Mouse (Mus musculus): ENCODE results near the gene Adamts8. TPM values are rescaled to one million over a fixed set of nuclear protein-coding genes. Genes with fewer than 3 reads are reported as not detected.

Adamts8 gene
- polyA plus RNA-seq, 1 experiment from 2014 or later, result 0.57 TPM

DNA sequence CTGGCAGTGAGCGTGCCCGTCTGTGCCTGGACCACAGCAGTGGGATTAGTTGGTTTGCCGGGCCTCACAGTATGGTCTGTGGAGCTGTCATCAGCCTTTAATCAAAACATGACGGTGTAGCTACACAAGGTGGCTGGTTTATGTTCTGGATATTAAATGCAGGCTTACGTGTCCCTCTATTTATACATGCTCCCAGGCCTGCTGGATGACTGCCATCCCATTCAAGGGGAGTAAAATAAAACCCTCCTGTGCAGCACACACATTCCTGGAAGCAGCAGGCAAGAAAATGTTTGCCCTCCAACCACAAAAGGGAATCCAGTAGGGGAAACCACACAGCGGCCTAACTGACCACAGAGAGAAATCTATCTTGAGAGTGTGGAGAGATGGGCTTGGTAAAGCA lies 43.4 kb downstream of the Adamts8 start:
- H3K9me3 ChIP-seq (ENCODE audit: control insufficient read depth, low read length), result no peaks in the 10 kb centered on the region
- no peak overlapping the region for H3K27ac ChIP-seq (ENCODE audit: low read depth, low read length)
- no peak for DNase-seq (ENCODE audit: low spot score, missing footprints)
- no peaks in the 10 kb centered on the region for H3K27me3 ChIP-seq (ENCODE audit: control insufficient read depth, insufficient read depth, low read length)
- no peak overlapping the region for H3K4me2 ChIP-seq
- H3K9ac ChIP-seq (ENCODE audit: low read length), result no peak overlapping the region
- H3K4me3 ChIP-seq (ENCODE audit: low read depth, low read length), result no peak overlapping the region
- no peaks in the 10 kb centered on the region for H3K36me3 ChIP-seq (ENCODE audit: control insufficient read depth, insufficient read depth, low read length)
- 83% methylated on average over 6 of the region's 6 CpGs for WGBS
- H3K4me1 ChIP-seq (ENCODE audit: control insufficient read depth, insufficient read depth, low read length), result no peaks in the 10 kb centered on the region
- ATAC-seq (ENCODE audit: low FRiP score), result no peak

DNA sequence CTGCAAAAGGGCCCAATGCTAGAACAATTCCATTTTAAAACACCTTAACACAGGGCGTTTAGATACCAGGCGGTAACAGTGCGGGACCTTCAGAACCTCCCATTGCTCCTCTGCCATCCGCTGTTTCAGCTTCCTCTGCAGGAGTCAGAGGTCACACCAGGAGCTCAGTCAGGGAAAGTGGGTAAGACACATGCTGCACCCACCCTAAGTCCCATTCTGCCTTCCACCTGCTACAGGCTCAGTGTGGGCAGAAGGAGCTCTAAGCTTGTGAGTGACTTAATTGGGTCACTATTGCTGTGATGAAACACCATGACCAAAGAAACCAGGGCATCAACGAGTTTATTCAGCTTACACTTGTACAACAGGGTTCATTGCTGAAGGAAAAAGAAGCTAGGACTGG lies 50.7 kb downstream of the Adamts8 start:
- Histone ChIP-seq H3K4me2 (no peak overlapping the region), H3K27me3 (ENCODE audit: control insufficient read depth, insufficient read depth, low read length) (no peaks in the 10 kb centered on the region), H3K4me1 (ENCODE audit: control insufficient read depth, insufficient read depth, low read length) (no peaks in the 10 kb centered on the region), H3K9me3 (ENCODE audit: control insufficient read depth, low read length) (no peaks in the 10 kb centered on the region), H3K9ac (ENCODE audit: low read length) (no peak overlapping the region), H3K27ac (ENCODE audit: low read depth, low read length) (no peak overlapping the region), H3K4me3 (ENCODE audit: low read depth, low read length) (no peak overlapping the region), H3K36me3 (ENCODE audit: control insufficient read depth, insufficient read depth, low read length) (no peaks in the 10 kb centered on the region)
- DNase-seq (ENCODE audit: low spot score, missing footprints) (no peak), ATAC-seq (ENCODE audit: low FRiP score) (no peak)
- 83% methylated on average over 5 of the region's 5 CpGs for WGBS

DNA sequence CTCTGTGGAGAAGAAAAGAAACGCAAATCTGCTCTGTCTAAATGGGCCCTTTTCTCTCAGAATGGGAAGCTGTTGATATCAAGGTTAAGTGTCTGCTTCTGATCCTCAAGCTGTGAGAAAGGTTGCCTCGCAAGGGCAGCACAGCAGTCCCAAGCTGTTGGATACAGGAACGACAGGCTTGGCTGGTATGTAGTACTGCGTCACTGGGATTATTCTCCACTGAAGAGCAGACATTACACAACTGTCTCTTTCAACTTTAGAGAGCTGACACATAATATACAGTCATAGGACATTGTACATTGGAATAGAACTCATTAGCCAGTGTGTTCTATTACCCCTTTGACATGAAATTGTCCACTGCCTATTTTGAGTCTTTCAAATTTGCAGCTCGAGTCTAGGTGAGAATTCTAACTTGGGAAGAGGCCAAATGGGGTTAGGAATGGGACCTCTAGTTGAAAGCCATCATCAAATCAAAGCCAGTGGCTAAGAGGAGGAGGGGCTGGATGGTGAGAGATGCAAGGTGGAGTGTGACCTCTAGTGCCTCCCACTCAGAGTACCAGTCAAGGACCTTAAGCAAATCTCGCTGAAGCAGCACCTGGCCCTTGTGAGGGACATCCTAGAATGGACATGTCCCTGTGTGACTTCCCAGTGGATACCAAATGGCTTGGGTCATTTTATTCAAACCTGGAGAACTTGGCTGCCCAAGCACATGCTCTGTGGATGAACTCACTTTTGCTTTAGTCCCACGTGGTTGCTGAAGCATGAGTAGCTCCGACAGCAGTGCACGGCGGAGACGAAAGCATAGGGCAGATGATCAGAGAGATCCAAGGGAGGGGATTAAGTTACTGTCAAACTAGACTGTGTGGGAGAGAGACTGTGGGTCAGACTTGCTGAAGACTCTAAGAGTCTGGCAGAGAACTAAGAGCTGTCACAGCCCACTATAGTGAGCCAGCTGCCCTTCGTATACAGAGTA lies 54.5 kb downstream of the Adamts8 start:
- Histone ChIP-seq H3K27me3 (ENCODE audit: control insufficient read depth, insufficient read depth, low read length) (no peaks in the 10 kb centered on the region), H3K27ac (ENCODE audit: low read depth, low read length) (no peak overlapping the region), H3K4me1 (ENCODE audit: control insufficient read depth, insufficient read depth, low read length) (no peaks in the 10 kb centered on the region), H3K9ac (ENCODE audit: low read length) (no peak overlapping the region), H3K36me3 (ENCODE audit: control insufficient read depth, insufficient read depth, low read length) (no peaks in the 10 kb centered on the region), H3K4me2 (no peak overlapping the region), H3K4me3 (ENCODE audit: low read depth, low read length) (no peak overlapping the region), H3K9me3 (ENCODE audit: control insufficient read depth, low read length) (no peaks in the 10 kb centered on the region)
- no peak for ATAC-seq (ENCODE audit: low FRiP score)
- DNase-seq (ENCODE audit: low spot score, missing footprints), result no peak
- 83% methylated on average over 12 of the region's 12 CpGs for WGBS

DNA sequence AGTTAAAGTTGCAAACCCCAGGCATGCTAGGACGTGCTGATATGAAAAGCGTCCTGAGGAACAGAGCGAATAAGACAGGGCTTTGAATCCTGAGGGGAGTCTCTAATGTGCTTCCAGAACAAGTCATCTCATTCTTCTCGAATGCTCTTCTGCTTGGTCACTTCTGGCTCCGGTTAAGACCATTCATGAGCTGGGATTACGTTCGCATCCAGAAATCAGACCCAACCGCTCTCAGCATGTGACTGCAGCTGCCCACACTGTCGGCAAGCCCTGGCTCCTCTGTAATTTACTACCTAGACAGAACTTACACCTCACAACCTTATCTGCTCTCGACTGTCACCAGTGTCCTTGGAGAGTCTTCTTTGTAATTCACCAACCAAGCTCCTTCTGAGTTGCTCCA lies 58.3 kb downstream of the Adamts8 start:
- Histone ChIP-seq H3K27ac (ENCODE audit: low read depth, low read length) (no peak overlapping the region), H3K9ac (ENCODE audit: low read length) (no peak overlapping the region), H3K4me1 (ENCODE audit: control insufficient read depth, insufficient read depth, low read length) (no peaks in the 10 kb centered on the region), H3K4me3 (ENCODE audit: low read depth, low read length) (no peak overlapping the region), H3K36me3 (ENCODE audit: control insufficient read depth, insufficient read depth, low read length) (no peaks in the 10 kb centered on the region), H3K27me3 (ENCODE audit: control insufficient read depth, insufficient read depth, low read length) (no peaks in the 10 kb centered on the region), H3K9me3 (ENCODE audit: control insufficient read depth, low read length) (no peaks in the 10 kb centered on the region), H3K4me2 (no peak overlapping the region)
- DNase-seq (ENCODE audit: low spot score, missing footprints) (no peak), ATAC-seq (ENCODE audit: low FRiP score) (no peak)
- WGBS, result 79% methylated on average over 10 of the region's 10 CpGs

DNA sequence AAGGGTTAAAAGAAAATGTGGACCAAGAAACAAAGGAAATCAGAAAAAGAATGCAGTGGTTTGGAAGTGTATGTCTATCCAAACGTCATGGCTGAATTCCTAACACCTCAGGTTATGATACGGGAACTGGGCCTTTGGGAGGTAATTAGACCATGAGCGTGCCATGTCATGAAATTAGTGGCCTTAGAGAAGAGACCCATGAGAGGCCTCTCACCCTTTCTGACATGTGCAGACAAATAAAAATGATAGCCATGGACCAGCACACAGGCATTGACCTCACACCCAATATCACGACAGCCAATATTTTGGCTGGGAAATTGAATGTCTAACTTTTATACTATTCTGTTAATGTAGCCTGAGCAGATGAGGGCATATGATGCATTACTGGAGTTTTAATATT lies 60.2 kb downstream of the Adamts8 start:
- DNase-seq (ENCODE audit: low spot score, missing footprints) (no peak), ATAC-seq (ENCODE audit: low FRiP score) (no peak)
- no peaks in the 10 kb centered on the region for H3K36me3 ChIP-seq (ENCODE audit: control insufficient read depth, insufficient read depth, low read length)
- 85% methylated on average over 4 of the region's 4 CpGs for WGBS
- no peak overlapping the region for H3K4me3 ChIP-seq (ENCODE audit: low read depth, low read length)
- no peak overlapping the region for H3K4me2 ChIP-seq
- H3K27me3 ChIP-seq (ENCODE audit: control insufficient read depth, insufficient read depth, low read length), result no peaks in the 10 kb centered on the region
- no peak overlapping the region for H3K9ac ChIP-seq (ENCODE audit: low read length)
- no peak overlapping the region for H3K27ac ChIP-seq (ENCODE audit: low read depth, low read length)
- no peaks in the 10 kb centered on the region for H3K4me1 ChIP-seq (ENCODE audit: control insufficient read depth, insufficient read depth, low read length)
- H3K9me3 ChIP-seq (ENCODE audit: control insufficient read depth, low read length), result no peaks in the 10 kb centered on the region

DNA sequence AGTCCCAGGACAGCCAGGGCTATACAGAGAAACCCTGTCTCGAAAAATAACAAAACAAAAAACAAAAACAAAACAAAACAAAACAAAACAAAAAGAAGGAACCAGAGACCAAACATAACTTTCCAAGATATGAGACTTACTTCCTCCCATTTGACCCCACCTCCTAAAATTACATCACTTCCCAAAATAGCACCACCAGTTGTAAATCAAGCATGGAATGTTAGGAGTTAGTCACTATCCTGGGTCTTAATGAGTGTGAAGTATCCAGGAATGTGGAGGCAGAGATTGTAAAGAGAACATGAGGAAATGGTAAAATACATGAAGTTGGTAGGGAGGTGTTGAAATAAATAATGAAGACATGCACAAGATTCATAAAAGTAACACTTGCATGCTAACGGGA lies 67.0 kb downstream of the Adamts8 start:
- H3K4me3 ChIP-seq (ENCODE audit: low read depth, low read length), result no peak overlapping the region
- no peak for ATAC-seq (ENCODE audit: low FRiP score)

GRCm38 (mm10) chr9:31010040-31010439 lies 67.7 kb downstream of the Adamts8 start:
- 89% methylated on average over 3 of the region's 3 CpGs for WGBS

More for the DNA sequence above, 67.0 kb downstream of the Adamts8 start:
- Histone ChIP-seq H3K9me3 (ENCODE audit: control insufficient read depth, low read length) (no peaks in the 10 kb centered on the region), H3K4me2 (no peak overlapping the region), H3K27ac (ENCODE audit: low read depth, low read length) (no peak overlapping the region), H3K9ac (ENCODE audit: low read length) (no peak overlapping the region), H3K27me3 (ENCODE audit: control insufficient read depth, insufficient read depth, low read length) (no peaks in the 10 kb centered on the region), H3K36me3 (ENCODE audit: control insufficient read depth, insufficient read depth, low read length) (no peaks in the 10 kb centered on the region), H3K4me1 (ENCODE audit: control insufficient read depth, insufficient read depth, low read length) (no peaks in the 10 kb centered on the region)
- DNase-seq (ENCODE audit: low spot score, missing footprints), result no peak
- WGBS, result 91% methylated on average over 2 of the region's 2 CpGs

GRCm38 (mm10) chr9:31010749-31011148 lies 68.4 kb downstream of the Adamts8 start:
- Histone ChIP-seq H3K27me3 (ENCODE audit: control insufficient read depth, insufficient read depth, low read length) (no peaks in the 10 kb centered on the region), H3K9ac (ENCODE audit: low read length) (no peak overlapping the region), H3K9me3 (ENCODE audit: control insufficient read depth, low read length) (no peaks in the 10 kb centered on the region), H3K4me1 (ENCODE audit: control insufficient read depth, insufficient read depth, low read length) (no peaks in the 10 kb centered on the region), H3K36me3 (ENCODE audit: control insufficient read depth, insufficient read depth, low read length) (no peaks in the 10 kb centered on the region), H3K27ac (ENCODE audit: low read depth, low read length) (no peak overlapping the region), H3K4me2 (no peak overlapping the region), H3K4me3 (ENCODE audit: low read depth, low read length) (no peak overlapping the region)
- ATAC-seq (ENCODE audit: low FRiP score), result no peak
- no peak for DNase-seq (ENCODE audit: low spot score, missing footprints)
- WGBS, result 86% methylated on average over 3 of the region's 3 CpGs

More at GRCm38 (mm10) chr9:31010040-31010439, 67.7 kb downstream of the Adamts8 start:
- no peak for ATAC-seq (ENCODE audit: low FRiP score)
- no peaks in the 10 kb centered on the region for H3K4me1 ChIP-seq (ENCODE audit: control insufficient read depth, insufficient read depth, low read length)
- DNase-seq (ENCODE audit: low spot score, missing footprints), result no peak
- no peaks in the 10 kb centered on the region for H3K9me3 ChIP-seq (ENCODE audit: control insufficient read depth, low read length)
- H3K9ac ChIP-seq (ENCODE audit: low read length), result no peak overlapping the region
- H3K27ac ChIP-seq (ENCODE audit: low read depth, low read length), result no peak overlapping the region
- no peaks in the 10 kb centered on the region for H3K27me3 ChIP-seq (ENCODE audit: control insufficient read depth, insufficient read depth, low read length)
- no peaks in the 10 kb centered on the region for H3K36me3 ChIP-seq (ENCODE audit: control insufficient read depth, insufficient read depth, low read length)
- H3K4me2 ChIP-seq, result no peak overlapping the region
- H3K4me3 ChIP-seq (ENCODE audit: low read depth, low read length), result no peak overlapping the region

GRCm38 (mm10) chr9:31011533-31011932 lies 69.2 kb downstream of the Adamts8 start:
- no peak overlapping the region for H3K4me2 ChIP-seq
- H3K27ac ChIP-seq (ENCODE audit: low read depth, low read length), result no peak overlapping the region
- H3K4me3 ChIP-seq (ENCODE audit: low read depth, low read length), result no peak overlapping the region
- DNase-seq (ENCODE audit: low spot score, missing footprints), result no peak
- 66% methylated on average over 1 of the region's 1 CpGs for WGBS
- no peak overlapping the region for H3K9ac ChIP-seq (ENCODE audit: low read length)
- H3K9me3 ChIP-seq (ENCODE audit: control insufficient read depth, low read length), result no peaks in the 10 kb centered on the region
- no peaks in the 10 kb centered on the region for H3K27me3 ChIP-seq (ENCODE audit: control insufficient read depth, insufficient read depth, low read length)
- H3K36me3 ChIP-seq (ENCODE audit: control insufficient read depth, insufficient read depth, low read length), result no peaks in the 10 kb centered on the region
- ATAC-seq (ENCODE audit: low FRiP score), result no peak
- H3K4me1 ChIP-seq (ENCODE audit: control insufficient read depth, insufficient read depth, low read length), result no peaks in the 10 kb centered on the region

All from midbrain, embryonic 11.5 days (tissue).